Mouse (Mus musculus): ENCODE measurements around the gene Ggn. TPM values are rescaled to one million over a fixed set of nuclear protein-coding genes. Genes with fewer than 3 reads are reported as not detected.
"Not testable (repeated sequence)": the region's sequence is repeated elsewhere in the genome, so short reads cannot be mapped to it uniquely, and the experiment has no call there.

The Ggn gene
- total RNA-seq, 2 experiments from 2014 or later, result 0.64 to 0.83 TPM

- DNase-seq (ENCODE audit: low spot score in 2 of 2), result no peak
These were observed 11.7 kb upstream of the Ggn start for GRCm38 (mm10) chr7:29158264-29158663.

GRCm38 (mm10) chr7:29162294-29162693 is 7.7 kb upstream of the Ggn start:
- no peak for DNase-seq (ENCODE audit: low spot score in 2 of 2)

- DNase-seq (ENCODE audit: low spot score in 2 of 2), result no peak
These were observed 7.1 kb upstream of the Ggn start for GRCm38 (mm10) chr7:29162750-29163525.

- DNase-seq (ENCODE audit: low spot score in 2 of 2), result no peak
These were observed 2.4 kb upstream of the Ggn start for GRCm38 (mm10) chr7:29167656-29168055.

GRCm38 (mm10) chr7:29168121-29168695 is 1.8 kb upstream of the Ggn start:
- no peak for DNase-seq (ENCODE audit: low spot score in 2 of 2)

- no peak for DNase-seq (ENCODE audit: low spot score in 2 of 2)
These were observed 1.2 kb upstream of the Ggn start for GRCm38 (mm10) chr7:29168791-29169230.

- peak; percentile 66 to 75 for DNase-seq (ENCODE audit: low spot score in 2 of 2)
These were observed 562 bp upstream of the Ggn start for GRCm38 (mm10) chr7:29169231-29170065.

- DNase-seq (ENCODE audit: low spot score in 2 of 2), result peak in 1 of 2 experiments; percentile 18
These were observed 948 bp downstream of the Ggn start for GRCm38 (mm10) chr7:29170755-29171561.

- DNase-seq (ENCODE audit: low spot score in 2 of 2), result peak in 1 of 2 experiments; percentile 16
These were observed 1.6 kb downstream of the Ggn start for GRCm38 (mm10) chr7:29171562-29172097.

GRCm38 (mm10) chr7:29172390-29173016 is 2.5 kb downstream of the Ggn start:
- DNase-seq (ENCODE audit: low spot score in 2 of 2), result no peak

GRCm38 (mm10) chr7:29178106-29178505 is 8.1 kb downstream of the Ggn start:
- no peak for DNase-seq (ENCODE audit: low spot score in 2 of 2)

GRCm38 (mm10) chr7:29179323-29179722 is 9.3 kb downstream of the Ggn start:
- DNase-seq (ENCODE audit: low spot score in 2 of 2), result no peak

GRCm38 (mm10) chr7:29180077-29180853 is 10.3 kb downstream of the Ggn start, which contains the start of gene Psmd8:
Gene Psmd8, minus strand, starts transcription at chr7:29180701.
- DNase-seq (ENCODE audit: low spot score in 2 of 2), result peak; percentile 92

- DNase-seq (ENCODE audit: low spot score in 2 of 2), result no peak
These were observed 10.8 kb downstream of the Ggn start for GRCm38 (mm10) chr7:29180854-29181236.

GRCm38 (mm10) chr7:29181323-29181722 is 11.3 kb downstream of the Ggn start:
- not testable (repeated sequence) for DNase-seq (ENCODE audit: low spot score in 2 of 2)

- not testable (repeated sequence) for DNase-seq (ENCODE audit: low spot score in 2 of 2)
These were observed 24.2 kb downstream of the Ggn start for GRCm38 (mm10) chr7:29194230-29194629.

- DNase-seq (ENCODE audit: low spot score in 2 of 2), result no peak
These were observed 32.6 kb downstream of the Ggn start for GRCm38 (mm10) chr7:29202577-29202976.

GRCm38 (mm10) chr7:29211013-29211412 is 41.0 kb downstream of the Ggn start:
- peak in 1 of 2 experiments; percentile 30 for DNase-seq (ENCODE audit: low spot score in 2 of 2)

Measured in adrenal gland, adult 18-20 months (tissue).